27 mouse cellular contexts compared by ENCODE assay signal in the genomic region with DNA sequence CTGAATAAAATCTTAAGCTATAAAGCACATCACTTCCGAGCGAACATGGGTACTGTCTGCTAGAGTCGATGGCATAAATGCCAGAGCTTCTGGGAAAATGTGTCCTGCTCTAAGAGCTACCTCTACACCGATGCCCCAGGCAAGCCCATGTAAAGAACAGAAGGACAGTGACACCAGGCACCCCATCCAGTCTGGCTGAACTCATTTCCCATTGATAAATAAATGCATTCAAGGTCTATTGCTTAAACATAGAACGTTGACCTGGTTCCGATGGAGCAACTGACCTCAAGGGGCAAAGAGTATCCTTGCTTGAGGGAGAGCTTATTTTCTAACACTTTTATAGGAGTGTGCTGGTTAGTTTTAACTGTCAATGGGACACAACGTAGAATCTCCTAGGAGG. TPM values are rescaled to one million over a fixed set of nuclear protein-coding genes. Genes with fewer than 3 reads are reported as not detected.
"Had no signal": no experiment of that assay in that cellular context is flagged by ENCODE, and none has a peak within 500 bp of the region (broad histone marks: within the 10 kb centered on the region; RNA-seq: fewer than 3 reads in every experiment).

No protein-coding gene starts in this region.

- ATAC-seq: hindbrain, embryonic 16.5 days; inflammation-experienced regulatory T-cells, adult 6 months; intestine, embryonic 15.5 days; intestine, postnatal 0 days had no signal

- H3K9me3 ChIP-seq: heart, embryonic 15.5 days; hindbrain, embryonic 10.5 days; hindbrain, embryonic 12.5 days; intestine, embryonic 15.5 days; limb, embryonic 15.5 days had no signal

- DNase-seq: gastrocnemius, adult 2 months; gastrocnemius, postnatal 10 days; gastrocnemius, postnatal 25 days; heart, adult 2 months; heart, postnatal 4 days; kidney, adult 18-20 months; kidney, adult 8-10 months; kidney, postnatal 10 days; kidney, postnatal 25 days; kidney, postnatal 4 days; layer of hippocampus, adult 9-11 months; layer of hippocampus, postnatal 36 days; left cerebral cortex, postnatal 4 days; lung, adult 18-20 months had no signal

- H3K27me3 ChIP-seq: heart, embryonic 13.5 days; heart, embryonic 15.5 days; hindbrain, embryonic 12.5 days; intestine, embryonic 15.5 days; limb, embryonic 13.5 days; limb, embryonic 15.5 days had no signal

- H3K4me2 ChIP-seq: heart, embryonic 11.5 days; heart, embryonic 13.5 days; heart, embryonic 15.5 days; hindbrain, embryonic 12.5 days; hindbrain, embryonic 14.5 days; intestine, embryonic 15.5 days; limb, embryonic 13.5 days; limb, embryonic 15.5 days had no signal

- H3K4me3 ChIP-seq: gastrocnemius, adult 2 months; heart, adult 2 months; heart, embryonic 13.5 days; heart, embryonic 15.5 days; hindbrain, embryonic 10.5 days; hindbrain, embryonic 12.5 days; intestine, embryonic 15.5 days; limb, embryonic 13.5 days; limb, embryonic 15.5 days had no signal

- H3K9ac ChIP-seq: heart, embryonic 13.5 days; heart, embryonic 15.5 days; hindbrain, embryonic 12.5 days; hindbrain, embryonic 14.5 days; intestine, embryonic 15.5 days; limb, embryonic 13.5 days; limb, embryonic 15.5 days had no signal

- H3K4me1 ChIP-seq: hindbrain, embryonic 10.5 days; hindbrain, embryonic 12.5 days had no signal

- H3K36me3 ChIP-seq: heart, embryonic 13.5 days; heart, embryonic 15.5 days; hindbrain, embryonic 10.5 days; hindbrain, embryonic 12.5 days; intestine, embryonic 15.5 days; limb, embryonic 13.5 days; limb, embryonic 15.5 days had no signal

- H3K27ac ChIP-seq: heart, adult 2 months; heart, embryonic 13.5 days; heart, embryonic 15.5 days; hindbrain, embryonic 12.5 days; hindbrain, embryonic 14.5 days; intestine, embryonic 15.5 days; limb, embryonic 13.5 days; limb, embryonic 15.5 days had no signal

RNA-seq across cellular contexts. Expression of gene Ddah1, which starts 30.6 kb away (rescaled TPM):
- total RNA-seq: granulocyte monocyte progenitor cell, adult 5-6 weeks had no signal
